In genomic region chr2:25182664-25183063, GRCm38 (mm10) we compare ENCODE assay signal across 11 mouse cellular contexts. TPM values are rescaled to one million over a fixed set of nuclear protein-coding genes. Genes with fewer than 3 reads are reported as not detected.
A peak's percentile ranks its signal among the peaks of the same experiment; 100 is the strongest.
DNase-seq lines count a peak whose midpoint lies in the region; ATAC-seq and TF ChIP-seq lines count a peak whose summit lies in the region.
"Had no signal": no experiment of that assay in that cellular context is flagged by ENCODE, and none has a peak within 500 bp of the region (broad histone marks: within the 10 kb centered on the region; RNA-seq: fewer than 3 reads in every experiment).

No protein-coding gene starts in this region.

- peak; percentile 15 for DNase-seq in gastrocnemius, adult 2 months
- no peak for DNase-seq in gastrocnemius, postnatal 14 days
- DNase-seq in right cerebral cortex, postnatal 10 days (ENCODE audit: low spot score in 2 of 2) = peak; percentile 65 to 77
- DNase-seq in right cerebral cortex, postnatal 4 days = no peak
- no peak for DNase-seq in liver, embryonic 14.5 days (ENCODE audit: low read depth in 3 of 3, low spot score in 3 of 3)
- no peak for DNase-seq in ovary, postnatal 14 days (ENCODE audit: low spot score)
- no peak for DNase-seq in urinary bladder, postnatal 36 days (ENCODE audit: low spot score in 2 of 2)
- DNase-seq in cerebellum, postnatal 4 days (ENCODE audit: low spot score in 2 of 2) = no peak
- DNase-seq: cerebellum, adult 2 months had no signal

- peaks cover 24% of the 10 kb centered on the region for H3K27me3 ChIP-seq in liver, embryonic 14.5 days (ENCODE audit: control insufficient read depth, insufficient read depth, low read length)

- peaks cover 0 to 15% of the 10 kb centered on the region in 2 experiments; a peak in 3 of 4 replicates for H3K4me1 ChIP-seq in liver, embryonic 14.5 days (replicated peaks; ENCODE audit: control insufficient read depth in 2 of 2, insufficient read depth in 2 of 2, low read length in 1 of 2)

- peak overlapping the region; percentile 86 for H3K27ac ChIP-seq in gastrocnemius, adult 2 months
- no peak overlapping the region for H3K27ac ChIP-seq in liver, embryonic 14.5 days

- no peaks in the 10 kb centered on the region for H3K36me3 ChIP-seq in liver, embryonic 14.5 days (replicated peaks; ENCODE audit: control insufficient read depth, insufficient read depth, low read depth)

- intact Hi-C loops in gastrocnemius, adult 2 months (cut with DNase I) = no loop called here
- intact Hi-C loops in gastrocnemius, postnatal 14 days (cut with DNase I; ENCODE audit: low total_unique reads) = no loop called here

- peak overlapping the region; percentile 90 for H3K4me2 ChIP-seq in liver, embryonic 14.5 days (ENCODE audit: low read depth)

- H3K9me3 ChIP-seq in liver, embryonic 14.5 days (ENCODE audit: control insufficient read depth, low read length) = no peaks in the 10 kb centered on the region

- H3K4me3 ChIP-seq in gastrocnemius, adult 2 months = peak overlapping the region; percentile 81
- H3K4me3 ChIP-seq in liver, embryonic 14.5 days (ENCODE audit: insufficient read depth in 1 of 2, low read depth in 2 of 2, low read length in 2 of 2) = peak overlapping the region in 1 of 2 experiments; percentile 68; a peak in 2 of 4 replicates

- TF ChIP-seq CTCF in gastrocnemius, adult 2 months (IDR thresholded peaks at IDR 0.05) = no peak
- TF ChIP-seq CTCF in liver, embryonic 14.5 days (IDR thresholded peaks at IDR 0.05; ENCODE audit: low read depth) = no peak

- no peak for ATAC-seq in liver, embryonic 14.5 days (ENCODE audit: insufficient read depth)

- no peak for TF ChIP-seq EP300 in liver, embryonic 14.5 days (IDR thresholded peaks at IDR 0.05; ENCODE audit: low read depth)

- H3K9ac ChIP-seq in liver, embryonic 14.5 days (replicated peaks) = no peak overlapping the region

- 25% methylated on average over 6 of the region's 6 CpGs for WGBS in liver, embryonic 14.5 days (ENCODE audit: insufficient replicate concordance)

RNA-seq across cellular contexts. Expression of gene Nrarp, which starts 2.1 kb away (rescaled TPM):
- 1 to 10 TPM; 4.0 to 5.2 TPM for total RNA-seq in gastrocnemius, adult 2 months (2021)
- 10 to 100 TPM; 11.3 to 13.6 TPM for total RNA-seq in gastrocnemius, postnatal 14 days (2021)
- polyA plus RNA-seq in liver, embryonic 14.5 days (2012; rRNA removed) = 3.7 and 3.9 TPM in 2 replicates
- 1.8 and 1.9 TPM in 2 replicates for polyA plus RNA-seq in liver, embryonic 14.5 days (2014; fragmentation: Nextera tagmentation; extraction: Ambion mirVana)

RNA-seq across cellular contexts. Expression of gene Tor4a, which starts 14.0 kb away (rescaled TPM):
- 1 to 10 TPM in 1 of 2 experiments, under 1 TPM in 1; 0.59 to 1.0 TPM for total RNA-seq in gastrocnemius, adult 2 months (2021)
- total RNA-seq in gastrocnemius, postnatal 14 days (2021) = 1 to 10 TPM; 1.9 TPM
- polyA plus RNA-seq in liver, embryonic 14.5 days (2012; rRNA removed) = 3.7 and 4.1 TPM in 2 replicates
- 4.9 and 5.7 TPM in 2 replicates for polyA plus RNA-seq in liver, embryonic 14.5 days (2014; fragmentation: Nextera tagmentation; extraction: Ambion mirVana)

RNA-seq across cellular contexts. Expression of gene Nelfb, which starts 28.6 kb away (rescaled TPM):
- total RNA-seq in gastrocnemius, adult 2 months (2021) = 10 to 100 TPM; 22.3 to 23.1 TPM
- total RNA-seq in gastrocnemius, postnatal 14 days (2021) = 10 to 100 TPM; 24.1 to 26.1 TPM
- 18.7 and 21.3 TPM in 2 replicates for polyA plus RNA-seq in liver, embryonic 14.5 days (2012; rRNA removed)
- polyA plus RNA-seq in liver, embryonic 14.5 days (2014; fragmentation: Nextera tagmentation; extraction: Ambion mirVana) = 23.7 and 27.3 TPM in 2 replicates

RNA-seq across cellular contexts. Expression of gene Stpg3, which starts 31.8 kb away (rescaled TPM):
- total RNA-seq in gastrocnemius, adult 2 months (2021) = not detected
- total RNA-seq in gastrocnemius, postnatal 14 days (2021) = not detected
- not detected in 2 replicates for polyA plus RNA-seq in liver, embryonic 14.5 days (2012; rRNA removed)
- not detected in 2 replicates for polyA plus RNA-seq in liver, embryonic 14.5 days (2014; fragmentation: Nextera tagmentation; extraction: Ambion mirVana)
- polyA plus RNA-seq: C2C12; cerebellum, adult 2 months had no signal

RNA-seq across cellular contexts. Expression of gene Fam166a, which starts 35.9 kb away (rescaled TPM):
- total RNA-seq in gastrocnemius, adult 2 months (2021) = not detected
- total RNA-seq in gastrocnemius, postnatal 14 days (2021) = not detected
- polyA plus RNA-seq in liver, embryonic 14.5 days (2012; rRNA removed) = 0.04 TPM in 1 of 2 replicates, not detected in the other
- 0.96 TPM in 1 of 2 replicates, not detected in the other for polyA plus RNA-seq in liver, embryonic 14.5 days (2014; fragmentation: Nextera tagmentation; extraction: Ambion mirVana)
- total RNA-seq: left cerebral cortex, postnatal 25 days had no signal
- polyA plus RNA-seq: C2C12 had no signal

Comparison
In these comparisons a context has a peak if more than half of its experiments do, and no peak if none do; other contexts are left out.
1. DNase-seq: peak in gastrocnemius, adult 2 months (single experiment) and right cerebral cortex, postnatal 10 days (2 of 2); none in gastrocnemius, postnatal 14 days (single experiment), right cerebral cortex, postnatal 4 days (single experiment), liver, embryonic 14.5 days (0 of 3), ovary, postnatal 14 days (single experiment), urinary bladder, postnatal 36 days (0 of 2) and cerebellum, postnatal 4 days (0 of 2).